Mouse (Mus musculus) erythroblast, embryonic 14.5 days (primary cell): ENCODE measurements around the gene Clec16a.

Experiments used
- GATA1 ChIP-seq: IDR thresholded peaks from 2 replicates; pipeline ENCODE4 v1.6.1; 2012; ENCODE audit warnings: low read length, inconsistent platforms, mixed read lengths
- TAL1 ChIP-seq: IDR thresholded peaks from 3 replicates; pipeline ENCODE4 v1.6.1; 2012; ENCODE audit warnings: low read length, inconsistent platforms, mixed read lengths

- no peak for TF ChIP-seq TAL1
- TF ChIP-seq GATA1 = no peak
Observed at GRCm38 (mm10) chr16:10764323-10764722, 219.2 kb downstream of the Clec16a start.
